Mouse (Mus musculus) olfactory bulb, adult 2 months (tissue): Measurements from ENCODE around the gene Slc7a15.

Experiments
- CTCF ChIP-seq: fragments of 200-500 bp; IDR thresholded peaks from 2 replicates; pipeline ENCODE4 v1.5.1; 2012; ENCODE audit warnings: low read depth, mild to moderate bottlenecking, low read length, moderate library complexity; ENCODE audit not compliant: insufficient read depth
- POLR2A ChIP-seq: fragments of 200-500 bp; IDR thresholded peaks from 2 replicates; pipeline ENCODE4 v1.6.1; 2012; ENCODE audit warnings: mild to moderate bottlenecking, low read depth, low read length, moderate library complexity; ENCODE audit not compliant: insufficient read depth

- TF ChIP-seq POLR2A (no peak), CTCF (no peak)
These were observed 42.5 kb upstream of the Slc7a15 start for GRCm38 (mm10) chr12:8641425-8641735.
